Mouse (Mus musculus): Measurements from ENCODE around the gene Zdhhc14.

GRCm38 (mm10) chr17:5508030-5508429 is 15.7 kb downstream of the Zdhhc14 start:
- no peak for TF ChIP-seq CTCF (IDR thresholded peaks at IDR 0.05; ENCODE audit: low read depth)
- no peak for TF ChIP-seq EP300 (IDR thresholded peaks at IDR 0.05; ENCODE audit: low read depth)
